Mouse (Mus musculus) left cerebral cortex, postnatal 25 days (tissue): ENCODE data around the gene Vill. TPM values are rescaled to one million over a fixed set of nuclear protein-coding genes. Genes with fewer than 3 reads are reported as not detected.
A peak's percentile ranks its signal among the peaks of the same experiment; 100 is the strongest.

ENCODE experiments used
- DNase-seq, 2 experiments: peaks; one replicate each; pipeline ENCODE4 v3.0.0; 2022; ENCODE audit warnings: low spot score in 2 of 2, mixed read lengths in 1 of 2
- intact Hi-C: fragments of 180-260 bp; cut with DNase I; formaldehyde crosslinking; loops from one replicate; pipeline ENCODE4 v1.15.1; 2025
- total RNA-seq, 2 experiments: library from RNA; stranded (reverse); gene quantifications; 2 replicates each; pipeline ENCODE4 v1.2.3; 2021

The Vill gene
- total RNA-seq: 1 to 10 TPM; 3.3 to 6.0 TPM

GRCm38 (mm10) chr9:119052154-119052944 is at the start of gene Vill:
Vill (plus strand) TSS chr9:119052778.
- DNase-seq: no peak
- intact Hi-C loops: no loop called here

- peak; percentile 57 to 91 for DNase-seq
- intact Hi-C loops: loop anchor here (1.0 to 2.0 kb wide), 2 partner anchors 51 to 77 kb away; partner anchors contain the start of gene Ctdspl
These were observed 48.4 kb upstream of the Vill start for GRCm38 (mm10) chr9:119003990-119004702.

GRCm38 (mm10) chr9:119004703-119005076 is 47.9 kb upstream of the Vill start:
- DNase-seq: no peak
- intact Hi-C loops: loop anchor here (1.0 to 2.0 kb wide), 2 partner anchors 51 to 78 kb away; partner anchors contain the start of gene Ctdspl

- peak in 1 of 2 experiments; percentile 73 for DNase-seq
- intact Hi-C loops: loop anchor here (2.0 kb wide), 1 partner anchor 79 kb away; the partner anchor contains the start of gene Ctdspl
These were observed 47.1 kb upstream of the Vill start for GRCm38 (mm10) chr9:119005303-119006029.

- DNase-seq: peak in 1 of 2 experiments; percentile 67
- intact Hi-C loops: no loop called here
These were observed 45.3 kb upstream of the Vill start for GRCm38 (mm10) chr9:119007266-119007665.

- intact Hi-C loops: loop anchor here (2.0 kb wide), 1 partner anchor 24 kb away; no protein-coding TSS in a partner anchor
- DNase-seq: no peak
These were observed 43.7 kb upstream of the Vill start for GRCm38 (mm10) chr9:119008871-119009270.

GRCm38 (mm10) chr9:119010156-119010710 is 42.3 kb upstream of the Vill start:
- no peak for DNase-seq

GRCm38 (mm10) chr9:119016785-119017507 is 35.6 kb upstream of the Vill start:
- intact Hi-C loops: no loop called here
- DNase-seq: peak in 1 of 2 experiments; percentile 56

More at GRCm38 (mm10) chr9:119010156-119010710, 42.3 kb upstream of the Vill start:
- intact Hi-C loops: no loop called here

- no peak for DNase-seq
- intact Hi-C loops: no loop called here
These were observed 30.8 kb upstream of the Vill start for GRCm38 (mm10) chr9:119021731-119022130.

GRCm38 (mm10) chr9:119025263-119025662 is 27.3 kb upstream of the Vill start:
- intact Hi-C loops: no loop called here
- DNase-seq: no peak

GRCm38 (mm10) chr9:119025832-119026331 is 26.7 kb upstream of the Vill start:
- no peak for DNase-seq
- intact Hi-C loops: no loop called here

- DNase-seq: no peak
- intact Hi-C loops: no loop called here
These were observed 25.2 kb upstream of the Vill start for GRCm38 (mm10) chr9:119027337-119027736.

- DNase-seq: no peak
- intact Hi-C loops: loop anchor here (2.0 kb wide), 1 partner anchor 108 kb away; no protein-coding TSS in a partner anchor
These were observed 24.1 kb upstream of the Vill start for GRCm38 (mm10) chr9:119028226-119029195.

GRCm38 (mm10) chr9:119029568-119029967 is 23.0 kb upstream of the Vill start:
- intact Hi-C loops: loop anchor here (2.0 kb wide), 1 partner anchor 109 kb away; no protein-coding TSS in a partner anchor
- DNase-seq: peak; percentile 54 to 61

- intact Hi-C loops: loop anchor here (2.0 kb wide), 1 partner anchor 104 kb away; the partner anchor contains the start of gene Ctdspl
- DNase-seq: no peak
These were observed 21.5 kb upstream of the Vill start for GRCm38 (mm10) chr9:119031038-119031437.

GRCm38 (mm10) chr9:119031772-119032171 is 20.8 kb upstream of the Vill start:
- intact Hi-C loops: loop anchor here (2.0 kb wide), 2 partner anchors 23 to 105 kb away; partner anchors contain the start of gene Ctdspl
- DNase-seq: no peak

GRCm38 (mm10) chr9:119032538-119032937 is 20.0 kb upstream of the Vill start:
- DNase-seq: no peak
- intact Hi-C loops: loop anchor here (2.0 kb wide), 1 partner anchor 24 kb away; no protein-coding TSS in a partner anchor
